Mouse (Mus musculus) cerebellum, postnatal 25 days (tissue): Measurements from ENCODE around the gene Rabgef1.
A peak's percentile ranks its signal among the peaks of the same experiment; 100 is the strongest.

ENCODE experiments used
- DNase-seq, 2 experiments: peaks; one replicate each; pipeline ENCODE4 v3.0.0; 2021; ENCODE audit warnings: mixed read lengths in 2 of 2

Gene Rabgef1

DNA sequence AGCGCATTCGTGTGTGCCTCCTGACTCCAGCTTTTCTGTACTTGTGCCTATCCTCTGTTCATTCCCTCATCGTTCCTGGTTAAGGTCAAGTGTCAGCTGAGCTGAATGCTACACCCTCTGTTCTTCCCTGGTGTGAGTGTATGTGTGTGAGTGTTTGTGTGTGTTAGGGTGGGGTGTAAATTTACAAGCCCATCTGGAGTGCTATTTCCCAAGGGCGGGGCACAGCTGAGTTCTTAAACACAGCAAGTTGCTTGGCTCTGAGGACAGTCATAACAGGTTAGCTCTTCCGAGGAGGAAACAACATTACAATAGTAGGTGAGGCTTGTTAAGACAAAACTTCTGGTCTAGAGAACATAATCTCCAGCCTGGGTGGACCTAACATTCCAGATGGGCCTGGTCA, 46.7 kb downstream of the Rabgef1 start:
- DNase-seq = no peak

DNA sequence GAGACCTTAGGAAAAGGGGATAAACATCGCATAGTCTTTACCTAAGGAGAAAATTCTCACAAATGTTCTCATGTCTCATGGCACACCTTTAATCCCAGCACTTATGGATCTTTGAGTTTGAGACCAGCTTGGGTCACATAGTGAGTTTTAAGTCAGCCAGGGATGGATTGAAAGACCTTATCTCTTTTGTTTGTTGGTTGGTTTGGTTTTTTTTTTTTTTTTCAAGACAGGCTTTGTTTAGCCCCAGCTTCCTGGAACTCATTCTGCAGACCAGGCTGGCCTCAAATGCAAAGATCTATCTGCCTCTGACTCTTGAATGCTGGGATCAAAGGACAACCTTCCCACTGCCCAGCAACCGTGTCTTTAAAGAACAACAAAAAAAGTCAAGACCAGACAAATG, 49.7 kb downstream of the Rabgef1 start:
- no peak for DNase-seq

DNA sequence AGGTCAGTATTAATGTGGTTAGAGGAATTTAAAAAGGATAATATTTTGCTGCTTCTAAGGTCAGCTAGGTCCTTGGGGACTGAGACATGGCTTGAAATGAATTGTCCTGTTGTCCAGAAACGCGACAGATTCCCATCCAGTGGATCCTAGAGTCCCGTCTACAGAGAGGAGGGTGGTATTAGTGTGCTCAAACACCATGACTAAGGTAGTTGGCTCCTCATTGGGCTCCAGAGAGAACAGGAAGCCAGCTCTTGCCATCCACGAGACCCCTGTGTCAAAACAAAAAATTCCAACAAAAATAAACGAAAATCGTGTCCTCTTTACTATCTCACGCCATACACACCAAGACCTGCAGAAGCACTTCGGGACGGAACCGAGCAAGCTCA, 50.2 kb downstream of the Rabgef1 start:
- DNase-seq = no peak

DNA sequence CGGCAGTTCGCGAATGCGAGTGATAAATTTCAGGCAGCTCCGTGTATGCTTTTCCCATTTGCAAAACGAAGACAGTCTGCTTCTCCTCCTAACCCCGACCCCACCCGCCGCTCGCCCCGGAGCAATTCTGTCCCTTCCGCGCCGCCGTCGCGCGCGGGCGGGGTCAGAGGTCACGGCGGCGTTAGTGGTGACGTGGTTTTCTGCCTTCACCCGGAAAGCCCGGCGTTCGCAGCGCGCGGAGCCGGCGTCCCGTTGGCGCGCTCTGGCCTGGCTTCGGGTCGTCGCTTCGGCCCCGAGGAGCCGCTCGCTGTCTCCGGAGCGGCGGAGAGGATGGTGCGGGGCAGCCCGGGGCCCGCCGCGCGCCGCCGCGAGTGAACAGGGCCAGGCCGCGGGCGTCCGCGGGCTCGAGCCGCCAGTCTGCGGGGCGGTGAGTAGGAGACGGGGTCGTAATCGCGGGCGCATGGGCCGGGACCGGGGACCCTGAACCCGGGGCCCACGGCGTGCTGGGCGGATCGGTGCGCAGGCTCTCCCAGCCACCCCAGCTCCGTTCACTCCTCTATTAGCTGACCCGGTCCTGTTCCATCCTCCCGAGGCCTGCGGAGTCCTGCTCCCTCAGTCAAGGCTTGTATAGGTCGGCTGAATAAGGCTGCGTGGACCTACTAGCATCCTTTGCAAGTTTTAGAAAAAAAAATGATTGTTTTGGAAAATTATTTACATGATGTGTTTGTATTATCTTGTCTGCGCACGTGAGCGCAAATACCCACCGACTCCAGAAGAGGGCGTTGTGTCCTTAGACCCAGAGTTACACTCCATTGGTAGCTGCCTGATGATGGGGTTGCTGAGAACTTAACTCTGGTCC, 50.8 kb downstream of the Rabgef1 start:
- peak; percentile 99 for DNase-seq

DNA sequence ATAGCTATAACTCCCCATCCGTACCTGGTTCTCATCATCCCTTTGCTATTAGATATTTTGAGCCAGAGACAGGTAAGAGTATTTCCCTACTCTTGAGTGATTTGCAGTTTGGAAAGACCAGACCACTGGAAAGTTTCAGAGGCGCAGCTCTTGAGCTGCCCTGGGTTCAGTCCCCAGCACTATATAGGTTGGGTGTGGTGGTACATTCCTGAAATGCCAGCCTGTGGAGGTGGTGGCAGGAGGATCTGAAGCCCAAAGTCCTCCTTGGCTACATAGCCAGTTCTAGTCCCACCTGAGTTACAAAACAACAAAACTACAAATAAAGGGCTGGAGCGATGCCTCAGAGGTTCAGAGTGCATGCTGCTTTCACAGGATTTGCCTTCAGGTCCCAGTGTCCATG, 55.2 kb downstream of the Rabgef1 start:
- no peak for DNase-seq

DNA sequence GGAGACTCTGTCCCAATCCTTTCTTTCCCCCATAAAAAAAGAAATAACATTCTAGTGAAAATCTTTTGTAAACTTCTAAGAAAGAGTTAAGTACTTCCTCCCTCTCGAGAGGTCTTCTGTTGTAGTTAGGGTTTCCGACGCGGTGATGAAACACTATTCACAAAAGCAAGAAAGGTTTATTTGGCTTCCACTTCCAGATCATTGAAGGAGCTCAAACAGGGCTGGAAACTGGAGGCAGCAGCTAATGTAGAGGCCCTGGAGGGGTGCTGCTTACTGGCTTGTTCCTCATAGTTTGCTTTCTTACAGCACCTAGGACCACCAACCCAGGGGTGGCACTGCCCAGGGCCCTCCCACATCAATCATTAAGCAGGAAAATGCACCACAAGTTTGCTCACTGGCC, 56.5 kb downstream of the Rabgef1 start:
- no peak for DNase-seq

DNA sequence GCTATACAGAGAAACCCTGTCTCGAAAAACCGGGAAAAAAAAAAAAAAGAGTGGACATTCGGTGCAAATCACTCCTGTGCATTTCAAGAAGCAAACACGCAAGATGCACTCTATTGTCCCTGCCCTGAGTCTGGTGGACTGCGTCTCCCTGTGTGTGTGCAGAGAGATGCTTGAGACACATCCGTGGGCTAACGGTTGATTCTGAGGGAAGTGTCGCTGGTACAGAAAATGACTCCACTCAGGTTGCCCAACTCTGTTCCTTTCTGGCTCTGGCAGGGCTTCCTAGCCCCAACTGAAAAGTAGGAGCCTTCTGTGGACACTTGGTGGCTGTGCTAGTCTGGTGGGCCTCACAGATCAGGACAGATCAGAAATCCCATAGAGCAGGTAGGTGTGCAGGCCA, 64.7 kb downstream of the Rabgef1 start:
- no peak for DNase-seq

DNA sequence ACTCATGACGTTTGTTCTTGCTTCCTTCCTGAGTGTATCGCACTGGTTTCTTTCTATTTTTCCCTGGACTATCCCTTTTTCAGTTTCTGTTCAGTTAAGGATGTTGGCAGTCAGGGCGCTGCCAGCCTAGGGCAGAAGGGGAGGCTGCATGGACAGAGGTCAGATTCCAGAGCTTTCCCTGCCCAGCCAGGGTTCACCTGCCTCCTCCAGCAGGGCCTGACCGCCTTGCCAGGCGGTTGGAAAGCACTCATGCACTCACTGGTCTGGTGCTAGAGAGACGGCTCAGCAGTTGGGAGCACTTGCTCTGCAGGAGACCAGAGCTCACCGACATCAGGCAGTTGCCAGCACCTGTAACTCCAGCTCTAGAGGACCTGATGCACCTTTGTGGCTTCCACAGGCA, 67.6 kb downstream of the Rabgef1 start:
- DNase-seq = no peak

DNA sequence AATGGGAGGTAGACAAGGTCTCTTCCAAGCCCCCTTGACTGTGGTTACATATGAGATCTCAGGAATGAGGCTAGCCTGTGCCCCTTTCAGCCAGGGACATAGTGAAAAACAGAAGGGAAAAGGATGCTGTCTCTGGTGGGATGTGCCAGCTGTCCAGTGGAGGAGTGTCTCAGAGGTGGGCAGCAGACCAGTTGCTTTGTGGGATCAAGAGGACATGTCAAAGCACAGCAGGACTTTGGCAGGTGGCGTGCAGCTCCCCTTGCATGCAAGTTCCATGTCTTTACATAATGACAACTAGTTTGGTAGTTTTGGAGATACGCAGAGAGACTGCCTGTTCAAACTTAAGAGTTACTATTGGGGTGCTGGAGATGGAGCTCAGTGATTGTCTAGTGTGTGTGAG, 68.3 kb downstream of the Rabgef1 start:
- no peak for DNase-seq

DNA sequence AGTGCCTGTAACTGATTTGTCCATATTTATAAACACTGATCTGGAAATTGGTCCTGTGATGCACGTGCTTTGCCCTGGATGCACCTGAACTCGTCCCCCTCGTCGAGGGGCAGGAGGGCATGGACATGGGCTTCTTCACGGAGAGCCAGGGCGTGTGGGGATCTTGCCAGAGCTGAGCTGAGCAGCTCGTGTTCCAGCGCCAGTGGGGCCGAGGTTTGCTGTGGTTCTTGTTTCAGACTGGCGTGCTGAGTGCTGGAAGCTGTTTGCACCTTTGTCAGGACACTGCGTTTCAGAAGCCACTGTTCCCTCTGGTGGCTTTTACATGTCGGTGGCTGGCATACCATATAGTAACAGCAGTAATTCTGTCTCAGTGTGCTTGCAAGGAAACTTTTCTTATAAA, 69.8 kb downstream of the Rabgef1 start:
- no peak for DNase-seq

DNA sequence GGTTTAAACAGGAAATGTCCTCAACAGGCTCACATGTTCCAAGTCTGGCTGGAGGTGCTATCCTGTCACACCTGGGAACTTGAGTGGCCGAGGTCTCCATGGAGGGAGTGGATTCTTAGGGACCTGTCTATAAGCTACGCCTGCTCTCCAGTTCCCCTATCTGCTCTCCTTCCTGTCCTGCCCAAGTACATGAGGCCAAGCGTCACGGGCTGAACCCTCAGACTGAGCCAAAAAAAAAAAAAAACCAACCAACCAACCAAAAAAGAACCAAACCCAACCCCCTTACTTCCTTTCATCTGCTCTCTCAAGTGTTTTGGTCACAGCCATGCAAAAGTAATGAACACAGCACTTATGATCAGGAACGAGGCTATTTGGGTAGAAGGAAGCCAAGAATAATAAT, 76.2 kb downstream of the Rabgef1 start:
- no peak for DNase-seq

DNA sequence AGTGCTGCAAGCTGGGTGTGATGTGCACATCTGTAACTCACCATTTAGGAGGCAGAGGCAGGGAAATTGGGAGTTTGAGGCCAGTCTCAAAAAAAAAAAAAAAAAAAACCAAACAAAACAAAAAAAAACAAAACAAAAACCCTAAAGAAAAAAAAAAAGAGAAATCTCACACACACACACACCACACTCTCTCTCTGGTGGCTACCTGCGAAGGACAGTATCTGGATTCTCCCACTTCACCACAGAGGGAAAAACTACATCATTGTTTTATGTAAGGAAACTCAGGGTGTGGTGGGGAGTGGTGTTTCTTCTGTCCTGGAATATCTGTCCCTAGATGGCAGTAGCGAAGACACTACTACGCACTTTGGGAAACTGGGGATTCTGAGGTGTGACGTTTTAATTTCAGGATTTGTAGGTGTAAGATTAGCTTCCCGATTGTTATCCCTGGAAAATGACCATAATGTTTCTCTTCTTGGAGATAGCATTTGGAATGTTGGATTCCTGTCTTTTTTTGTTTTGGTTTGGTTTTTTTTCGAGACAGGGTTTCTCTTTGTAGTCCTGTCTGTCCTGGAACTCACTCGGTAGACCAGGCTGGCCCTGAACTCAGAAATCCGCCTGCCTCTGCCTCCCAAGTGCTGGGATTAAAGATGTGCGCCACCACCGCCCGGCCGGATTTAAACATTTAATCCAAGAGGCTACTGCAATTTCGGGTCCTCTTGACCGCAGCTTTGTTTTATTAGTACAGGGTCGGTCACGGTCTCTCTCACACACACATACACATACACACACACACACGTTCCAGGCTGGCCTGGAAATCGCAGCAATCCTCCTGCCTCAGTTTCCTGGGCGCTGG, 82.8 kb downstream of the Rabgef1 start:
- no peak for DNase-seq

DNA sequence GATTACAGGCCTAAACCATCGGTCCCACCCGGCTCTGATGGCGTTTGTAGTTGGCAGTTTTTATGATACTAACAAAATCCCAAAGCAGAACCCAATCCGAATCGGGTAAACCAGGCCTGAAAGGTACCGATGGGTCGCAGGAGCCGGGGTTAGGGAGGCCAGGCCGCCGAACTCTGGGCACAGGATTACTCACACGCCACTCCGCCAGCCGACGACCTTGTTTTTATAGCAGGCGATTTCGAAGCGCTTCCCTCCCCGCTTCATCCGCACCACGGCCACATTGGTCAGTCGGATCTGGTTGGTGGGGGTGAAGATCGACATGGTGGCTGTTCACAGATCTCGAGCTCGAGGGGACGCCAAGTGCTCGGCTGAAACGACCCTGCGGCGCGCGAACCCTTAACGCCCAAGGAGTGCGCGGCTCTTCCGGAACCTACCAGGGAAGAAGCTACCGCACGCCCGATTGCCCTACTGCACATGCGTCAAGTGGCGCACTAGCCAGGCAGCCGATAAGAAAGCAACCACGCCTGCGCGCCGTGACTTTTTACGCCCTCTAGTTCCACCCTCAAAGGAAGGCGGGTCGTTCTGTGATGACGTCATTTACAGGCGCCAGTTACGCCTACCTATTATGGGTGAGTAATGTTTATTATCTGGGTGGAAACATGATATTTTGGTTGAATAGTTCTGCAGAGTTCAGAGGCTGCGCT, 83.6 kb downstream of the Rabgef1 start, which contains the start of the genes Sbds and Tyw1:
Sbds (minus strand) TSS at position 514 of the 704 bp plus-strand sequence.
Tyw1 (plus strand) TSS at position 603 of the 704 bp plus-strand sequence.
- peak; percentile 95 to 98 for DNase-seq

DNA sequence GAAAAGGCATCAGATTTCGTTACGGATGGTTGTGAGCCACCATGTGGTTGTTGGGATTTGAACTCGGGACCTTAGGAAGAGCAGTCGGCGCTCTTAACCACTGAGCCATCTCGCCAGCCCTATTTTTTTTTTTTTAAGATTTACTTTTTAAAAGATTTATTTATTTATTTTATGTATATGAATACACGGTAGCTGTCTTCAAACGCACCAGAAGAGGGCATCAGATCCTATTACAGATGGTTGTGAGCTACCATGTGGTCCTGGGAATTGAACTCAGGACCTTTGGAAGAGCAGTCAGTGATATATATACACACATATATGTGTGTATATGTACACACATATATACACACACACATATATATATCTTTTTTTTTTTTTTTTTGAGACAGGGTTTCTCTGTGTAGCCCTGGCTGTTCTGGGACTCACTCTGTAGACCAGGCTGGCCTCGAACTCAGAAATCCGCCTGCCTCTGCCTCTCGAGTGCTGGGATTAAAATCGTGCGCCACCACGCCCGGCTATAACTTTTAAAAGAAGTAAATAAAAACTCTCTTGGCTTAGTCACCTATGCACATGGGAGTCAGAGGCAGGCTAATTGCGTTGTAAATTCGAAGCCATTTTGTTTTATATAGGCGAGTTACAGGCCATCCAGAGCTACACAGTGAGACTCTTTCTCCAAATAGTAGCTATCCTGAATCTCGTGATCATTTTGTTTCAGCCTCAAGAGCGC, 84.4 kb downstream of the Rabgef1 start:
- peak; percentile 20 to 30 for DNase-seq

DNA sequence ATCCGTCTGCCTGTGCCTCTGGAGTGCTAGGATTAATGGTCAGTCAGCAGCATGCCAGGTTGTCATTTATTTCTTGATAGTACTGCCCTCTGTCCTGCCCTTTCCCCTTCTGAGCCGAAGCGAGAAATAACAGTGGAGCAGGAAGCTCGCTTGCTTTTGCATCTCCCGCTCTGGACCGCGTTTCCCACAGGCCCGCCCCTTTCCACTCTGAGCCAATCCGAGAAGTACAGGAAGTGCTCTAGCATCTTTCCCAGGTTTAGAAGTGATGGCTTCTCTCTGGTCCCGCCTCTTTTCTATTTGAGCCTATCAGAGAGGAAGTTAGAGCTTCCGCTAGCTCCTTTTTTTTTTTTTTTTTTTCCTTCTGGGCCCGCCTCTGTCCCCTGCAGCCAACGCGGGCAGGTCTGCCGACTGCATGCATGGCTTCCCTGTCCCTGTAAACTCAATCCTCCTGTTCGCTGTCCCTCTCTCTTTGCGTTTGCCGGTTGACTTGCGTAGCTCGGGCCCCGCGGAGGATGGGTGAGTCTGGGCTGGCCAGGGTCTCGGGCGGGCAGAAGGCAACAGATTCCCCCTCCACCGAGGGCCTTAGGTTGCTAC, 85.2 kb downstream of the Rabgef1 start:
- peak; percentile 92 to 94 for DNase-seq

DNA sequence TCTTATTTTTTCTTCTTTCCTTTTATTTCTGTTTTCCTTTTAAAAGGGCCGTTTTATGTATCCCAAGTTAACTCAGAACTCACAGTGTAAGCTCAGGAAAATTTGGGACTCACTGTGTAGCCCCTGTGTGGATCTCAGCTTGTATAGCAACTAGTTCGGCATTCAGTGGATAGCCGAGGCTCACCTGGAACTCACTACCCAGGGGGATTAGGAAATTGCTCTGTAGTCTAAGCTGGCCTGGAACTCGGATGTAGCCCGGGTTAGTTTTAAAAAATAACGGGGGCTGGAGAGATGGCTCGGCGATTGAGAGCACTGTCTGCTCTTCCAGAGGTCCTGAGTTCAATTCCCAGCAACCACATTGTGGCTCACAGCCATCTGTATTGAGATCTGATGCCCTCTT, 85.7 kb downstream of the Rabgef1 start:
- no peak for DNase-seq

DNA sequence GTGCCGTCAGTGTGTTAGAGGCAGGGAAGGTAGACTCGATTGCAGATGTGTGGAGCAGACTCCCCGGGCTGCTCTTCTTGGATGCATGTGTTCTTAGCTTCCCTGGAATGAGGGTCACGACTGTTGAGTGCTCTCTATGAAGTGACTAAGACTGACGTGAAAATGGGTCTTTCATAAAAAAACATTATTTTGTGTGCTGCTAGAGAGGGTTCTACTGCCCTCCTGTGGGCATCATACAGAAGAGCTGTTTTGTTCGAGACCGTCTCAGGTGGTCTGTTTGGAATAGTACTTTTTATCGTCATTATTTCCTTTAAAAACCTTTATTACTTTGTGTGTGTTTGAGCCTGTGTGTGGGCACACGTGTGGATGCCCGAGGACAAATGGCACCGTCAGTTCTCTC, 91.9 kb downstream of the Rabgef1 start:
- DNase-seq = no peak
